Mouse (Mus musculus) ES-Bruce4 (cell line): ENCODE data around the gene Cbx5.

ENCODE experiments used
- CTCF ChIP-seq: IDR thresholded peaks from one replicate; pipeline ENCODE4 v1.8.1; 2011; ENCODE audit warnings: low read depth, low read length
- EP300 ChIP-seq: IDR thresholded peaks from 2 replicates; pipeline ENCODE4 v1.6.1; 2011; ENCODE audit warnings: low read depth, low read length; ENCODE audit not compliant: insufficient read depth
- POLR2A ChIP-seq: IDR thresholded peaks from one replicate; pipeline ENCODE4 v1.8.1; 2011; ENCODE audit warnings: low read length; ENCODE audit not compliant: insufficient read depth

- TF ChIP-seq CTCF (no peak), EP300 (no peak), POLR2A (no peak)
Observed at GRCm38 (mm10) chr15:103178767-103179166, 60.8 kb downstream of the Cbx5 start.
